Mouse (Mus musculus) CH12.LX (cell line): Measurements from ENCODE around the gene Cgref1.

ENCODE experiments used
- CTCF ChIP-seq, 2 experiments: IDR thresholded peaks in 1 of 2; conservative IDR thresholded peaks in 1 of 2; 2 replicates each; pipeline ENCODE4 v1.5.1; 2011 to 2012; ENCODE audit warnings: low read depth in 2 of 2, low read length in 2 of 2, improper control_type of control experiment in 1 of 2, inconsistent platforms in 1 of 2, mild to moderate bottlenecking in 1 of 2, moderate library complexity in 1 of 2
- ETS1 ChIP-seq: conservative IDR thresholded peaks from 2 replicates; pipeline ENCODE4 v1.6.1; 2012; ENCODE audit warnings: low read depth, mild to moderate bottlenecking, inconsistent platforms, low read length, improper control_type of control experiment, moderate library complexity
- IRF4 ChIP-seq: IDR thresholded peaks from 2 replicates; pipeline ENCODE4 v1.6.1; 2014; ENCODE audit warnings: low read depth, mild to moderate bottlenecking, inconsistent platforms, low read length, improper control_type of control experiment
- MAFK ChIP-seq: IDR thresholded peaks from 2 replicates; pipeline ENCODE4 v1.6.1; 2011; ENCODE audit warnings: low read length, improper control_type of control experiment; ENCODE audit not compliant: insufficient replicate concordance
- MAZ ChIP-seq: IDR thresholded peaks from 2 replicates; pipeline ENCODE4 v1.6.1; 2012; ENCODE audit warnings: low read depth, mild to moderate bottlenecking, inconsistent platforms, low read length, improper control_type of control experiment, moderate library complexity
- POLR2A ChIP-seq: IDR thresholded peaks from 2 replicates; pipeline ENCODE4 v1.6.1; 2011; ENCODE audit warnings: low read depth, mild to moderate bottlenecking, improper control_type of control experiment, low read length
- RCOR1 ChIP-seq: conservative IDR thresholded peaks from 2 replicates; pipeline ENCODE4 v1.6.1; 2012; ENCODE audit warnings: low read depth, mild to moderate bottlenecking, inconsistent platforms, low read length, improper control_type of control experiment
- TBP ChIP-seq: conservative IDR thresholded peaks from 2 replicates; pipeline ENCODE4 v1.6.1; 2011; ENCODE audit warnings: low read depth, low read length, improper control_type of control experiment
- TCF12 ChIP-seq: IDR thresholded peaks from 2 replicates; pipeline ENCODE4 v1.6.1; 2014; ENCODE audit warnings: low read depth, mild to moderate bottlenecking, inconsistent platforms, low read length, improper control_type of control experiment
- UBTF ChIP-seq: IDR thresholded peaks from 2 replicates; pipeline ENCODE4 v1.6.1; 2012; ENCODE audit warnings: low read depth, mild to moderate bottlenecking, inconsistent platforms, low read length, improper control_type of control experiment, moderate library complexity
- USF1 ChIP-seq: IDR thresholded peaks from 2 replicates; pipeline ENCODE4 v1.6.1; 2014; ENCODE audit warnings: low read depth, mild to moderate bottlenecking, inconsistent platforms, low read length, improper control_type of control experiment

DNA sequence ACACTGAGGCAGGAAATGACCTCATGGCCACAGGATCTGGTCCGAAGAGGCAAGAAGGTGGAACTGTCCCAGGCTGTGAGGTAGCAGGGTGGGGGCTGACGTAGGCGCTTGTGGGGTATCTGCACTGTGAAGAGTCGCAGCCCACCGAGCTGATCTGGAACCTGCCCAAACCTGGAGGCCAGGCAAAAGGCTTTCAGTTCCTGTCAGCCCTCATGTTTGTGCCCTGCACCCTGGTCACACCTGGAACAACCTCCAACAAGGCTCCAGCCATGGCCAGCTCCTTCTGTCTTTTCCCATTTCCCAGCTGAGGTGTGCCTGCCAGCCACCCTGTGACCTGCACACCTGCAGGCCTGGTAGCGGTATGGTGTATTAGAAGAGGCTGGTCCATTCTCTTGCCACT is 12.5 kb upstream of the Cgref1 start:
- TF ChIP-seq CTCF (conservative IDR thresholded peaks at IDR 0.05 in 1 of 2, IDR thresholded peaks at IDR 0.05 in 1 of 2; ENCODE audit: low read depth in 2 of 2, low read length in 2 of 2) (no peak), TCF12 (no peak), POLR2A (no peak), TBP (no peak), RCOR1 (no peak), IRF4 (no peak), ETS1 (no peak), MAFK (no peak), MAZ (no peak), UBTF (no peak), USF1 (no peak)
